In the genomic region with DNA sequence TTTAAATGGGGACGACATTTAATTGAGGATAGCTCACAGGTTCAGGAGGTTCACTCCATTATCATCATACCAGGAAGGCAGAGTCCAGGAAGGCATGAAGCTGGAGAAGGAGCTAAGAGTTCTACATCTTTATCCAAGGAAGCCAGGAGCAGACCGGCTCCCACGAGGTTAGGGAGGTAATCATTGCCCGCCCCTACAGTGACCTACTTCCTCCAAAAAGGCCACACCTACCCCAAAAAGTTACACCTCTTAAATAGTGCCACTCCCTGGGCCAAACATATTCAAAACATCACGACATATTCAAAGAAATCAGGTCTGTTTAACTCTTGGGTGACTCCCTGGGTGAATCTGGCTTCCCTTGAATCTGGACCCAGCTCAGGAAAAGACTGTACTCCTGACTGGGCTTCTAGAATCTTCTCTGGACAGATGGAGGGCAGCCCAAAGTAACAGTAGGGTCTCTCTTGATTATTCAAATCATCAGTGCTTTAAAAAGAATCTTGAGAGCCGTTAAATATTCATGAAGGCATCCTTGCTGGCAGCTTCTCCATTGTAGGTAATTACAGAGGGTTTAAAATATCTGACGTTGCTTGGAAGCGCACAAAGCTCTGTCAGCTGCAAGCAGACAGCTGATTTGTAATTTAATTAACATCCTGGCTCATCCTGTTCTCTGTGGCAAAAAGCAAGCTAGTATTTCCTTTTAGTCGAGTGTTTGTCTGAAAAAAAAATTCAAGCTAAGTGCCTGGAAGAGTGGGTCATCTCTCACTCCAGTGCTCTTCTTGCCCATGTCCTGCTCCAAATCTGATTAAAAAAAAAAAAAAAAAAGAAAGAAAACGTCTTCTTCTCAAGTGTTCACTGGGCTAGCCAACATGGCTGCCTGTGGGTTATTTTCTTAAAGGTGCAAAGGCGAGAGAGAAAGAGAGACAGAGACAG, we compare ENCODE assay signal across 9 mouse cellular contexts.
DNase-seq lines count a peak whose midpoint lies in the region; ATAC-seq and TF ChIP-seq lines count a peak whose summit lies in the region.
"Had no signal": no experiment of that assay in that cellular context is flagged by ENCODE, and none has a peak within 500 bp of the region (broad histone marks: within the 10 kb centered on the region; RNA-seq: fewer than 3 reads in every experiment).

No protein-coding gene starts in this region.

- no peak overlapping the region for H3K9ac ChIP-seq in forebrain, embryonic 12.5 days

- 54% methylated on average over 11 of the region's 11 CpGs for WGBS in forebrain, embryonic 12.5 days
- 56% methylated on average over 11 of the region's 11 CpGs for WGBS in lung, adult 2 months

- no peaks in the 10 kb centered on the region for H3K9me3 ChIP-seq in forebrain, embryonic 12.5 days
- H3K9me3 ChIP-seq: megakaryocyte, embryonic 14.5 days had no signal

- no peak overlapping the region for H3K4me2 ChIP-seq in forebrain, embryonic 12.5 days

- no peak for TF ChIP-seq POLR2A in lung, adult 2 months (IDR thresholded peaks at IDR 0.05; ENCODE audit: borderline replicate concordance, extremely low read depth, low read depth, low read length)

- peaks cover 10% of the 10 kb centered on the region for H3K4me1 ChIP-seq in forebrain, embryonic 12.5 days
- H3K4me1 ChIP-seq in lung, adult 2 months (ENCODE audit: control insufficient read depth, insufficient read depth, low read length): no peaks in the 10 kb centered on the region
- H3K4me1 ChIP-seq: megakaryocyte, embryonic 14.5 days had no signal

- intact Hi-C loops in heart, postnatal 10 days (cut with DNase I): no loop called here

- TF ChIP-seq CTCF in lung, adult 2 months (IDR thresholded peaks at IDR 0.05; ENCODE audit: insufficient read depth, low read length): no peak

- H3K36me3 ChIP-seq in forebrain, embryonic 12.5 days (replicated peaks): no peaks in the 10 kb centered on the region

- H3K4me3 ChIP-seq in forebrain, embryonic 12.5 days (replicated peaks): no peak overlapping the region
- H3K4me3 ChIP-seq in lung, adult 2 months (replicated peaks; ENCODE audit: extremely low read depth, low read depth, low read length): no peak overlapping the region
- H3K4me3 ChIP-seq: megakaryocyte, embryonic 14.5 days had no signal

- peak; percentile 89 for DNase-seq in brain, adult 2 months (ENCODE audit: low read depth, low spot score)
- peak; percentile 81 for DNase-seq in layer of hippocampus, adult 9-11 months
- peak; percentile 34 for DNase-seq in retina, embryonic 14.5 days (ENCODE audit: low spot score)
- no peak for DNase-seq in lung, adult 2 months
- no peak for DNase-seq in ovary, adult 18-20 months (ENCODE audit: low spot score)
- DNase-seq in heart, postnatal 10 days: no peak
- DNase-seq: kidney, postnatal 14 days had no signal

- H3K27ac ChIP-seq in forebrain, embryonic 12.5 days: peak overlapping the region; percentile 83

- H3K27me3 ChIP-seq in forebrain, embryonic 12.5 days: no peaks in the 10 kb centered on the region
- H3K27me3 ChIP-seq: megakaryocyte, embryonic 14.5 days had no signal

- peak; percentile 84 for ATAC-seq in forebrain, embryonic 12.5 days (ENCODE audit: low FRiP score)

Comparison
In these comparisons a context has a peak if more than half of its experiments do, and no peak if none do; other contexts are left out.
1. DNase-seq: peak in brain, adult 2 months (single experiment), layer of hippocampus, adult 9-11 months (single experiment) and retina, embryonic 14.5 days (single experiment); none in lung, adult 2 months (single experiment), ovary, adult 18-20 months (single experiment) and heart, postnatal 10 days (0 of 2).